Mouse (Mus musculus): ENCODE measurements around the gene Slc26a1.
"Not testable (repeated sequence)": the region's sequence is repeated elsewhere in the genome, so short reads cannot be mapped to it uniquely, and the experiment has no call there.

The Slc26a1 gene

GRCm38 (mm10) chr5:108655891-108656650 lies 19.3 kb downstream of the Slc26a1 start:
- no peak for DNase-seq (ENCODE audit: low read depth, low spot score)

- DNase-seq (ENCODE audit: low read depth, low spot score), result no peak
These were observed 20.0 kb downstream of the Slc26a1 start for GRCm38 (mm10) chr5:108655381-108655780.

GRCm38 (mm10) chr5:108654444-108654990 lies 20.9 kb downstream of the Slc26a1 start:
- DNase-seq (ENCODE audit: low read depth, low spot score), result no peak

- DNase-seq (ENCODE audit: low read depth, low spot score), result no peak
These were observed 22.0 kb downstream of the Slc26a1 start for GRCm38 (mm10) chr5:108653341-108653740.

GRCm38 (mm10) chr5:108651823-108652222 lies 23.5 kb downstream of the Slc26a1 start:
- no peak for DNase-seq (ENCODE audit: low read depth, low spot score)

GRCm38 (mm10) chr5:108651136-108651720 lies 24.1 kb downstream of the Slc26a1 start:
- DNase-seq (ENCODE audit: low read depth, low spot score), result no peak

GRCm38 (mm10) chr5:108650341-108650740 lies 25.0 kb downstream of the Slc26a1 start:
- no peak for DNase-seq (ENCODE audit: low read depth, low spot score)

GRCm38 (mm10) chr5:108648937-108649576 lies 26.3 kb downstream of the Slc26a1 start:
- no peak for DNase-seq (ENCODE audit: low read depth, low spot score)

- no peak for DNase-seq (ENCODE audit: low read depth, low spot score)
These were observed 27.4 kb downstream of the Slc26a1 start for GRCm38 (mm10) chr5:108647820-108648465.

GRCm38 (mm10) chr5:108647311-108647710 lies 28.1 kb downstream of the Slc26a1 start:
- no peak for DNase-seq (ENCODE audit: low read depth, low spot score)

GRCm38 (mm10) chr5:108646343-108646660 lies 29.1 kb downstream of the Slc26a1 start:
- no peak for DNase-seq (ENCODE audit: low read depth, low spot score)

- no peak for DNase-seq (ENCODE audit: low read depth, low spot score)
These were observed 29.6 kb downstream of the Slc26a1 start for GRCm38 (mm10) chr5:108645651-108646342.

- DNase-seq (ENCODE audit: low read depth, low spot score), result no peak
These were observed 31.7 kb downstream of the Slc26a1 start for GRCm38 (mm10) chr5:108643674-108644073.

- no peak for DNase-seq (ENCODE audit: low read depth, low spot score)
These were observed 39.2 kb downstream of the Slc26a1 start for GRCm38 (mm10) chr5:108636172-108636571.

- not testable (repeated sequence) for DNase-seq (ENCODE audit: low read depth, low spot score)
These were observed 41.3 kb downstream of the Slc26a1 start for GRCm38 (mm10) chr5:108634088-108634487.

GRCm38 (mm10) chr5:108633676-108634075 lies 41.7 kb downstream of the Slc26a1 start:
- no peak for DNase-seq (ENCODE audit: low read depth, low spot score)

- DNase-seq (ENCODE audit: low read depth, low spot score), result peak; percentile 93
These were observed 45.5 kb downstream of the Slc26a1 start, which contains the start of the genes Gak and Tmem175 for GRCm38 (mm10) chr5:108629634-108630483. Gak (minus strand) TSS chr5:108629755. Tmem175 (plus strand) TSS chr5:108629770.

GRCm38 (mm10) chr5:108628891-108629633 lies 46.3 kb downstream of the Slc26a1 start:
- no peak for DNase-seq (ENCODE audit: low read depth, low spot score)

GRCm38 (mm10) chr5:108626050-108626660 lies 49.2 kb downstream of the Slc26a1 start:
- no peak for DNase-seq (ENCODE audit: low read depth, low spot score)
